Mouse (Mus musculus) gastrocnemius, postnatal 36 days (tissue): ENCODE results near the gene Lgals9. TPM values are rescaled to one million over a fixed set of nuclear protein-coding genes. Genes with fewer than 3 reads are reported as not detected.
A peak's percentile ranks its signal among the peaks of the same experiment; 100 is the strongest.

ENCODE experiments used
- DNase-seq, 2 experiments: peaks; one replicate each; pipeline ENCODE4 v3.0.0; 2022
- intact Hi-C: fragments of 180-260 bp; cut with DNase I; formaldehyde crosslinking; loops from one replicate; pipeline ENCODE4 v1.15.1; 2025
- total RNA-seq, 2 experiments: library from RNA; stranded (reverse); gene quantifications; 2 replicates each; pipeline ENCODE4 v1.2.3; 2021

Gene Lgals9
- total RNA-seq, 2 experiments from 2014 or later, result 7.2 to 10.5 TPM

GRCm38 (mm10) chr11:78980083-78980634 lies 4.6 kb downstream of the Lgals9 start:
- DNase-seq, result no peak
- intact Hi-C loops, result no loop called here

- DNase-seq, result no peak
- intact Hi-C loops, result no loop called here
Measured at GRCm38 (mm10) chr11:78978176-78979019, 6.3 kb downstream of the Lgals9 start.

GRCm38 (mm10) chr11:78976731-78977510 lies 7.8 kb downstream of the Lgals9 start:
- DNase-seq, result no peak
- intact Hi-C loops, result no loop called here

- intact Hi-C loops, result no loop called here
Measured at GRCm38 (mm10) chr11:78973381-78974150, 11.2 kb downstream of the Lgals9 start.

GRCm38 (mm10) chr11:78972811-78973351 lies 11.9 kb downstream of the Lgals9 start:
- no peak for DNase-seq
- intact Hi-C loops, result no loop called here

More at GRCm38 (mm10) chr11:78973381-78974150, 11.2 kb downstream of the Lgals9 start:
- peak in 1 of 2 experiments; percentile 56 for DNase-seq

GRCm38 (mm10) chr11:78972328-78972727 lies 12.4 kb downstream of the Lgals9 start:
- no peak for DNase-seq
- intact Hi-C loops, result no loop called here

- intact Hi-C loops, result no loop called here
- no peak for DNase-seq
Measured at GRCm38 (mm10) chr11:78971746-78972145, 13.0 kb downstream of the Lgals9 start.

- intact Hi-C loops, result no loop called here
- no peak for DNase-seq
Measured at GRCm38 (mm10) chr11:78971096-78971495, 13.7 kb downstream of the Lgals9 start.

- intact Hi-C loops, result loop anchor here (10.0 kb wide), 1 partner anchor 327 kb away; the partner anchor contains the start of gene Gm9964
- no peak for DNase-seq
Measured at GRCm38 (mm10) chr11:78968121-78968520, 16.6 kb downstream of the Lgals9 start.

- intact Hi-C loops, result loop anchor here (2.0 to 10.0 kb wide), 2 partner anchors 247 to 327 kb away; partner anchors contain the start of gene Gm9964
- DNase-seq, result peak in 1 of 2 experiments; percentile 30
Measured at GRCm38 (mm10) chr11:78967371-78967770, 17.4 kb downstream of the Lgals9 start.

- no peak for DNase-seq
- intact Hi-C loops, result loop anchor here (10.0 kb wide), 1 partner anchor 334 kb away; the partner anchor contains the start of gene Gm9964
Measured at GRCm38 (mm10) chr11:78961221-78961620, 23.5 kb downstream of the Lgals9 start.

- intact Hi-C loops, result loop anchor here (10.0 kb wide), 1 partner anchor 335 kb away; the partner anchor contains the start of gene Gm9964
- no peak for DNase-seq
Measured at GRCm38 (mm10) chr11:78959841-78960520, 24.8 kb downstream of the Lgals9 start.

- intact Hi-C loops, result no loop called here
- DNase-seq, result no peak
Measured at GRCm38 (mm10) chr11:78959367-78959766, 25.4 kb downstream of the Lgals9 start.

GRCm38 (mm10) chr11:78956260-78956659 lies 28.5 kb downstream of the Lgals9 start:
- intact Hi-C loops, result loop anchor here (2.0 kb wide), 1 partner anchor 99 kb away; no protein-coding TSS in a partner anchor
- peak; percentile 66 to 72 for DNase-seq

GRCm38 (mm10) chr11:78952467-78952866 lies 32.3 kb downstream of the Lgals9 start:
- no peak for DNase-seq
- intact Hi-C loops, result no loop called here

- no peak for DNase-seq
- intact Hi-C loops, result no loop called here
Measured at GRCm38 (mm10) chr11:78950365-78950764, 34.4 kb downstream of the Lgals9 start.

- no peak for DNase-seq
- intact Hi-C loops, result no loop called here
Measured at GRCm38 (mm10) chr11:78943083-78943482, 41.7 kb downstream of the Lgals9 start.

- intact Hi-C loops, result no loop called here
- DNase-seq, result no peak
Measured at GRCm38 (mm10) chr11:78935178-78935577, 49.6 kb downstream of the Lgals9 start.

GRCm38 (mm10) chr11:78934727-78935126 lies 50.0 kb downstream of the Lgals9 start:
- no peak for DNase-seq
- intact Hi-C loops, result no loop called here
